Mouse (Mus musculus) olfactory bulb, adult 2 months (tissue): ENCODE measurements around the gene Ovol1. TPM values are rescaled to one million over a fixed set of nuclear protein-coding genes. Genes with fewer than 3 reads are reported as not detected.

Experiments used
- H3K27ac ChIP-seq: fragments of 200-500 bp; 2 replicates; pipeline ENCODE4 v1.5.1; 2012; ENCODE audit warnings: low read depth, low read length; ENCODE audit not compliant: insufficient read depth
- H3K4me1 ChIP-seq: fragments of 200-500 bp; 2 replicates; pipeline ENCODE4 v1.6.1; 2012; ENCODE audit warnings: low read length; ENCODE audit not compliant: control insufficient read depth, insufficient read depth
- H3K4me3 ChIP-seq: fragments of 200-500 bp; 2 replicates; pipeline ENCODE4 v1.5.1; 2012; ENCODE audit warnings: mild to moderate bottlenecking, low read depth, low read length, moderate library complexity; ENCODE audit not compliant: insufficient read depth
- CTCF ChIP-seq: fragments of 200-500 bp; IDR thresholded peaks from 2 replicates; pipeline ENCODE4 v1.5.1; 2012; ENCODE audit warnings: low read depth, mild to moderate bottlenecking, low read length, moderate library complexity; ENCODE audit not compliant: insufficient read depth
- POLR2A ChIP-seq: fragments of 200-500 bp; IDR thresholded peaks from 2 replicates; pipeline ENCODE4 v1.6.1; 2012; ENCODE audit warnings: mild to moderate bottlenecking, low read depth, low read length, moderate library complexity; ENCODE audit not compliant: insufficient read depth
- WGBS: fragments of 180-500 bp; shearing (Covaris S2); methylation state at CpG from one replicate; pipeline ENCODE4 v1.1.7; 2018; 5-methylcytosine and 5-hydroxymethylcytosine counted together
- polyA plus RNA-seq: library from polyadenylated mRNA; stranded (reverse); fragments of >200 nt; gene quantifications from 2 replicates; pipeline ENCODE4 v1.2.4, GENCODE M21; 2012; ENCODE audit warnings: low replicate concordance; ENCODE audit not compliant: missing spikeins, insufficient read depth, insufficient read length

Ovol1 gene
- polyA plus RNA-seq, 1 experiment, result not detected

GRCm38 (mm10) chr19:5544031-5544430, 16.4 kb downstream of the Ovol1 start:
- H3K27ac ChIP-seq, result no peak overlapping the region
- no peak overlapping the region for H3K4me3 ChIP-seq
- TF ChIP-seq CTCF, result no peak
- TF ChIP-seq POLR2A, result no peak
- WGBS, result 68% methylated on average over 11 of the region's 11 CpGs
- peaks cover 11% of the 10 kb centered on the region for H3K4me1 ChIP-seq

GRCm38 (mm10) chr19:5543362-5543761, 17.1 kb downstream of the Ovol1 start:
- WGBS, result 93% methylated on average over 9 of the region's 9 CpGs
- H3K4me3 ChIP-seq, result no peak overlapping the region

GRCm38 (mm10) chr19:5538786-5539185, 21.7 kb downstream of the Ovol1 start:
- 78% methylated on average over 8 of the region's 8 CpGs for WGBS
- Histone ChIP-seq H3K27ac (no peak overlapping the region), H3K4me1 (no peaks in the 10 kb centered on the region), H3K4me3 (no peak overlapping the region)
- TF ChIP-seq CTCF (no peak), POLR2A (no peak)

More at GRCm38 (mm10) chr19:5543362-5543761, 17.1 kb downstream of the Ovol1 start:
- Histone ChIP-seq H3K27ac (no peak overlapping the region), H3K4me1 (peaks cover 11% of the 10 kb centered on the region)
- TF ChIP-seq CTCF (no peak), POLR2A (no peak)

GRCm38 (mm10) chr19:5532520-5532919, 27.9 kb downstream of the Ovol1 start:
- 76% methylated on average over 8 of the region's 8 CpGs for whole genome bisulfite sequencing
- H3K27ac ChIP-seq, result no peak overlapping the region
- peaks cover 4% of the 10 kb centered on the region for H3K4me1 ChIP-seq
- no peak overlapping the region for H3K4me3 ChIP-seq
- TF ChIP-seq CTCF, result no peak
- TF ChIP-seq POLR2A, result no peak

- no peak for TF ChIP-seq POLR2A
- no peak for TF ChIP-seq CTCF
- H3K4me3 ChIP-seq, result no peak overlapping the region
- peaks cover 4% of the 10 kb centered on the region for H3K4me1 ChIP-seq
- no peak overlapping the region for H3K27ac ChIP-seq
- 32% methylated on average over 7 of the region's 7 CpGs for WGBS
Observed at GRCm38 (mm10) chr19:5530138-5530524, 30.3 kb downstream of the Ovol1 start.

- WGBS, result 4% methylated on average over 20 of the region's 20 CpGs
- H3K27ac ChIP-seq, result no peak overlapping the region
- H3K4me3 ChIP-seq, result no peak overlapping the region
- H3K4me1 ChIP-seq, result peaks cover 4% of the 10 kb centered on the region
- TF ChIP-seq CTCF (peak; percentile 92), POLR2A (no peak)
Observed at GRCm38 (mm10) chr19:5529325-5530137, 30.9 kb downstream of the Ovol1 start.

GRCm38 (mm10) chr19:5525204-5525603, 35.2 kb downstream of the Ovol1 start:
- H3K27ac ChIP-seq, result no peak overlapping the region
- no peak overlapping the region for H3K4me3 ChIP-seq
- no peak for TF ChIP-seq CTCF
- H3K4me1 ChIP-seq, result peaks cover 4% of the 10 kb centered on the region
- 88% methylated on average over 5 of the region's 5 CpGs for WGBS

- H3K27ac ChIP-seq, result no peak overlapping the region
- H3K4me1 ChIP-seq, result no peaks in the 10 kb centered on the region
- 93% methylated on average over 3 of the region's 3 CpGs for WGBS
- no peak overlapping the region for H3K4me3 ChIP-seq
- TF ChIP-seq CTCF (no peak), POLR2A (no peak)
Observed at GRCm38 (mm10) chr19:5518721-5519120, 41.7 kb downstream of the Ovol1 start.

GRCm38 (mm10) chr19:5516906-5517505, 43.4 kb downstream of the Ovol1 start:
- H3K4me1 ChIP-seq, result no peaks in the 10 kb centered on the region
- TF ChIP-seq POLR2A (no peak), CTCF (no peak)
- no peak overlapping the region for H3K27ac ChIP-seq
- WGBS, result 67% methylated on average over 8 of the region's 8 CpGs
- H3K4me3 ChIP-seq, result no peak overlapping the region
